Mouse (Mus musculus) NIH3T3 (cell line): Measurements from ENCODE around the gene Tmc5.

ENCODE experiments used
- DNase-seq: peaks from one replicate; pipeline ENCODE4 v3.0.0-alpha.2; 2012; ENCODE audit warnings: low read depth

Gene Tmc5

DNA sequence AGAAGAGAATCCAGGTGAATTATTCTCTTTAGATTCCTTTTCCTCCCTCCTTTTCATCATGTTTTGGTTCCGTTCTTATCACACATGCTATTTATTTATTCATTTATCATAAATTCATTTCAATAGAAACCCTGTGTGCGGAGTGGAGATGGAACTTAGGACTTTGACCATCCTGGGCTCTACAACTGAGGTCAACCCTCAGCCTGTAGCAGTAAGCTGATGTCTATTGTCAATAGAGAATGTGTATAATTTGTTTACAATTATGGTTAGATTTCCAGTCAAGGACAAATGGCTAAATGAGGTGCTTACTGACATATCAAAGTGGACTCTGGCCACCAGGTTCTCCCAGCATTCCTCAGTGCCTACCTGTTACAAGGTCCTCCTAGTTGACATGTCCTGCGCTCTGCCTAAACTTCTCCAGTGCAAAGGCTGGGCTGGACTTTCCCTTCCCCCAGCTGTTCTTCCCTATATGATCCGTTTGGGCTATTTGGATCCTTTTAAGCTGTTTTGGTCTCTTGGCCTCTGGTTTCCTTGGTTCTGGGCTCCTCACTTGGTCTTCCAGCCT lies 14.2 kb downstream of the Tmc5 start:
- no peak for DNase-seq

DNA sequence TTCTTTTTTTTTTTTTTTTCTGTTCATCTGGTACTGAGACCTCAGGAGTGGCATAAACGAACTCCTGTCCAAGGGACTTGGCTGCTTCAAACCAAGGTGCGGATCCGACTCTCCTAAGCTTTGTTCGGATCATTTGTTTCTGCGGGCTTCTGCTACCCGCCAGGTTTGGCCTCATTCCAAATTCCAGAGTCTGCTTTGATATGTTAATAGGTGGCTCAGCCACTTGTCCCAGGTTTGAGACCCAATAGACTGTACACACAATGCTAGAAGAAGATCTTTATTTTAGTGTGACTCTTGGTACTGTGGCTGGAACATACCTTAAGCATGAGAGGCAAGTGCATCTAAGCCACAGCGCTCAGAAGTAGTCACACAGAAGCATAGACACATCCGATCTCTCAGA lies 14.8 kb downstream of the Tmc5 start:
- no peak for DNase-seq

GRCm38 (mm10) chr7:118614076-118614475 lies 17.0 kb downstream of the Tmc5 start:
- no peak for DNase-seq

GRCm38 (mm10) chr7:118618104-118618503 lies 21.0 kb downstream of the Tmc5 start:
- DNase-seq: no peak

- no peak for DNase-seq
Measured at GRCm38 (mm10) chr7:118620243-118620906, 23.3 kb downstream of the Tmc5 start.

GRCm38 (mm10) chr7:118621094-118621493 lies 24.0 kb downstream of the Tmc5 start:
- no peak for DNase-seq

DNA sequence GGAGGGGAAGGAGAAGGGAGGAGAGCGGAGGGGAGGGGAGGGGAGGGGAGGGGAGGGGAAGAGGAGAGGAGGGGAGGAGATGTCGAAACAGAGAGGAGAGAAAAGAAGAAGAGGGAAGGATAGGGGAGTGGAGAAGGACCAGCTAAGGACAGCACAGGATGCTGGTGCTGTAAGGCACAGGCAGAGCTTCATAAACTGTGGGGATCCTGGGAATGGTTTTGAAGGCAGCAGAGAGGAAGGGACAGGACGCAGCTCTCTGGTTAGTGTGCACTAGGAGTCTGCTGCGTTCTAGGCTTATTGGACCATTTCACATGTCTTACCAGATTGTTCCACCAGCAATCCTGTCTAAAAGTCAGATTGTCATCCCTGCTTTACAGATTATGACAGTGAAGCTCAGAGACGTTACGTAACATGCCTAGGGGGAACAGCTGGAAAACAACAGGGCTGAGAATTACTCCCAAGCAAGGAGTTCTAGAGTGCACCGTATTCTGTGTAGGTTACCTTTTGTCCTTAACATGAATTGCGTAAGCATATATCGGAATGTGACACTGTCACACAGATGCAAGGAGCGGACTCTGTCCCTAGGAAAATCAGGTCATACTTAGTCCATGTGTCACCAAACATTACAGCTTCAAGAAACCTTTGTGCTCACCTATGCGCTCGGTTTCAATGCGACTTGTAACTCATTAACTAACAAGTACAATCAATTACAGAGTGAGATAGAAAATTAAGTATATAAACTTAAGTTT lies 30.6 kb downstream of the Tmc5 start:
- DNase-seq: no peak

DNA sequence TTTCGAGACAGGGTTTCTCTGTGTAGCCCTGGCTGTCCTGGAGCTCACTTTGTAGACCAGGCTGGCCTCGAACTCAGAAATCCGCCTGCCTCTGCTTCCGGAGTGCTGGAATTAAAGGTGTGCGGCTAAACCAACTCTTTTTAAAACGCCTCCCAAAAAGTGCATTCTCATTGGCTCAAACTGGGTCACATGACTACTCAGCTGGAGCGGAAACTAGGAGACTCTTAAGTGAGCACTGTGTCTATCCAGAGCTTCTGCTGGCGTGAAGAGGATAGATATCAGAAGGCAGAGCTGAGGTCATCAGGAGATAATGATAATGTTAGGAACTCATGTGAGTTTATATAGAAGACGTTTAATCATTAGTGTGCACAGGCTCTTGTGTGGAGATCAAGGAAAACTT lies 36.0 kb downstream of the Tmc5 start:
- no peak for DNase-seq

DNA sequence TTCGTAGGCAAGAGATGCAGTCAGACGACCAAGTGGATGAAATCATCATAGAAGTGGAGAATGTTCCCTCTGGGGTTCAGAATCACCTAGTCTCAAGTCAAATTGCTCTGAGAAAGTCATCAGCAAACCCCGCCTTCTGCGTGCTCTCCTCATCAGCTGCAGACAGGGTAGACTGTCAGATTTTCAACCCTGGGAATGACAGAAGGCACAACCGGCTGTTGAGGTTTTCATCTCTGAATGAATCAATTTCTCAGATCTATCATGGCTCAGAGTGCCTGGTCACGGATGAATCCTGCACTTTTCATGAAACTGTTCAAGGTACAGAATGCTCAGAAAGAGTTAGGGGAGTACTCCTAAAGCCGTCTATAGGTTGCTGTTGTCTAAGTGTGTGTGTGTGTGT lies 36.9 kb downstream of the Tmc5 start:
- DNase-seq: no peak

GRCm38 (mm10) chr7:118637466-118637865 lies 40.4 kb downstream of the Tmc5 start:
- no peak for DNase-seq

DNA sequence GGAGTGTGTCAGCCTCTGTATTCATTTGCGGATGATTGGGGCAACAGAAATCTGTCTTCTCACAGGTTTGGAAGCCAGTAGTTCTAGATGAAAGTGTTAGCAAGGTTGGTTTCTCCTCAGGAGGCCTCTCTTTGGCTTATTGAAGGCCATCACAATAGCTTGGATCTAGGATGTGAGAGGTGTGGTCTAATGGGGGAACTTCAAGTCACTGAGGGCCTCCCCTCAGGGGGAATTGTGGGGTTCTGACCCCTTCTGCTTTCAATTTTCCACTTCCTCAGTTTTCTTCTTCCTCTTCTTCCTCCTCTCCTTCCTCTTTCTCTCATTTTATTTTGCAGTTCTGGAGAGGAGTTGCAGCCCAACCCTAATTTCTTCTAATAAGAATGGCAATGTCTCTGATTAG lies 49.1 kb downstream of the Tmc5 start:
- no peak for DNase-seq

GRCm38 (mm10) chr7:118649328-118649727 lies 52.2 kb downstream of the Tmc5 start:
- no peak for DNase-seq

DNA sequence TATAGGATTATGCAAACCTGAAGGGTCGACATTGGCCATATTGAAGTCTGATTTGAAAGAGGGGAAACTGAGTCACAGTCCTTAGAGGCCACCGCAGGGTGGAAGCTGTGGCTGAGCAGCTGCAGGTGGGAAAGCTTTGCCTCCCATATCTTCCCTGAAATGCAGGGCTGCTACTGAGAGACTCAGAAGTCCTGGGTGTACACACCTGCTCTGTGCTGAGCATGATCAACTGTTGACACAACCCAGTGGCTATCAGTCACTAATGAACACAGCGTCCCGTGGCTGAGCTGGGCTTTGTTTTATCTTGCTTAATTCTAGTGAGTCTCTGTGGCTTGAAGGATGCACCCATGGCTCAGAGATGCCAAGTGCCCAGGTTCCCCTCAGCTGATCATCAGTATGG lies 53.0 kb downstream of the Tmc5 start:
- DNase-seq: no peak

GRCm38 (mm10) chr7:118650891-118651290 lies 53.8 kb downstream of the Tmc5 start:
- DNase-seq: peak; percentile 13

DNA sequence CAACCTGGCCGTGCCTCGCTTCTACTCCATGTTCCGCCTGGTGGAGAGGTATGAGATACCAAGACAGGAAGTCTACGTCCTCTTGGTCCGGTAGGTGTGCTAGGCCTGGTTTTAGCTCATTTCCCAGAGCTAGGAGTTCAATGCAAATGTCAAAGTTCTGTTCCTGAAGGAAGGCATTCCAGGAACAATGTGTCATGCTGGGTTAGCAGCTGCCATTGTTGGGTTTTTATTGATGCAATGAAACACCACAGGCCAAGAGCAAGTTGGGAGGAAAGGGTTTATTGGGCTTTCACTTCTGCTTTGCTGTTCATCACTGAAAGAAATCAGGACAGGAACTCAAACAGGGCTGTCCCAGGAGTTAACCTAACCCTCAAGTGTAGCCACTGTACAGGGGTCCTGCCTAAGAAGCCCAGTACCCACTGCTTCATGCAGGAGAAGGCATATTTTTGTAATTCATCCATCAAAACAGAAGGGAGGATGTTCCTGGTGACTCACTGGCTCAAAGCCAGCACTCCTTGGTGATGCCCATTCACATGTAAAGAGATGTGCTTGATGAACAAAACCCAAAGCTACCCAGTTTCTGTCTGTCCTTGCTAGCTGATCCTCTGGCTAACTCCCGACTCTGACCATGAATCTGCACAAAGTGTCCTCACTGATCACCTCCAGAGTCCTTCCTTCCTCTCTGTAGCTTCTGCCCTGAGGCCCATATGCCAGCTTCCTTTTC lies 55.6 kb downstream of the Tmc5 start:
- no peak for DNase-seq

DNA sequence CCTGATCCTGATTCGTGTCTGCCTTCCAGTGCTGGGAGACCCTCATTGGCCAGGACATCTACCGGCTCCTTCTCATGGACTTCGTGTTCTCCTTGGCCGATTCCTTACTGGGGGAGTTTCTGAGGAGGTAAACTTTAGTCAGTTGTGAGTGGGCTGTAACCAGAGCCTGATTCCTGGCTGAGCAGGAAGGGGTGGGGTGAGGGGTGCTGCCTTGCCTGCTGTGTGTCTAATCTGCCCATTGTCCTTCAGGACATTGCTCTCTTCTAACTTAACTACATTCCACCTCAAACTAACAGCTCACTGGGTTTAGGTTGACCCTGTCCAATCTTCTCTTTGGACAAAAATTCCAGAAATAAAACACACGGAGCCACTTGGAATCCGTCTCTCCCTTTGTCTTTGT lies 59.6 kb downstream of the Tmc5 start:
- no peak for DNase-seq

DNA sequence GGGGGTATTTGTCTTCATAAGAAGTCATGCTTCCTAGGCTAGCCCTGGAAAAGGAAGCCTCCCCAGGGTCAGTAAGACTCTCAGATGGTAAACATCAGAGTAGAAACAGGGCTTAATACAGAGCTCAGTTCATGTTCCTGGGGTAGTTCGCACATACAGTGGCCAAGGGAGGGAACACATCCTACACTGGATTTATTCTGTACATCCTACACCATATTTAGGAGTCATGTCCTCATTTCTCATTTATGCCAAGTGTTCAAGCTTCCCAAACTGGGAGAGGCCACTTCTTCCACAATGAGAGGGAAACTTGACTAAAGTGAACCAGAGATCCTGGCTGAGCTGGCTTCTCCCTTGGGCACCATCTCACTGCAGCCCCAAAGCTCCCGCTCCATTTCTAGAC lies 70.7 kb downstream of the Tmc5 start:
- no peak for DNase-seq

DNA sequence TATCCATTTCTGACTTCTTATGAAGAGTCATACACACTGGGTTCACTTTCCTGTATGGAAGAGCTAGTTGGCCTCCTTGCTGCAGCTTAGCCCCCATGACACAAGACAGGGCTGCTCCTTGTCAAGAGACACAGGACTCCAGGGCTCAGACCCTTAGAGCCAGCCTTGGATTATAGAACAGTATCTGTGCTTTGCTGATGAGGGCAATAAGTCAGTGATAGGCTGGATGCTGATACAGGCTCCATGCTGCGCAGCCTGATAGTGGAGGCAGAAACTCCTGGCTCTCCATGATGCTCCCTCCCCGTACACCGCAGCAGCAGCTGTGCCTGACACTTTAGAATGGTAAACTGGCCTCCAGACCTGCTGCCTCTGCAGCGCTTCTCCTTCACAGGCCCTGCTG lies 73.0 kb downstream of the Tmc5 start:
- no peak for DNase-seq

DNA sequence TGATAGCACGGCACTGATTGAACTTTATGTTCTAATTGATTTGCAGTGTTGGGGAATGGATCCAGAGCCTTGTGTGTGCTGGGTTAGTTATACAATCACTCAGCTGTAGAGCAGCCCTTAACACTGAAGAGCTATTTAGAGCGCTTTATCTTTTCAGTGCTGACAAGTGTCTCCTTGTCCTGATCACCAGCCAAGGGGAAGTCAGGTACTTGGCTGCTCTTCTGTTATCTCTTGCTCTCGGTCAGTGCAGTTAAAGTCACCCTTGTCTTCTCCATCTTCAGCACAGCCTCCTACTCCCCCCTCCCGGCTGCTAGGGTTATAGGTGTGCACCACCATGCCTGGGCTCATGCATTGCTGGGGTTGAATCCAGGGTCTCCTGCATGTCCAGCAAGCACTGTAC lies 79.7 kb downstream of the Tmc5 start:
- no peak for DNase-seq

DNA sequence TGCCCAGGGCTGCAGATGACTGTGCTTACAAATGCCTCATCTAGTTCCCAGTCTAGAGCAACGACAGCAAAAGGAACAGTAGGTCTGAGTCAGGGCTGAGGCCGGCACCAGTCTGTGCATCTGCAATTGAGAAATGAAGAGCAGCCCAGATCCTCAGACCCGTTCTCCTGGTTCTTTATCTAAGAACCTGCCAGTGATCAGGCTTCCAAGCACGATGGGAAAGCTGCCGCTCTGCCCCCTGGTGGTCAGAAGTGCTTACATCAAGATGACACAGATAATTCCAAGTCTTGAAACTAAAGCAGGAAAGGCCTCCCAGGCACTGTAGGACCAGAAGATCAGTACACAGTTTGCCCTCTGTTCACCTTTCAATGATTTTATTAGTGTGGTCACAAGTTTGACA lies 91.1 kb downstream of the Tmc5 start:
- DNase-seq: peak; percentile 86

GRCm38 (mm10) chr7:118689088-118689487 lies 92.0 kb downstream of the Tmc5 start:
- no peak for DNase-seq

DNA sequence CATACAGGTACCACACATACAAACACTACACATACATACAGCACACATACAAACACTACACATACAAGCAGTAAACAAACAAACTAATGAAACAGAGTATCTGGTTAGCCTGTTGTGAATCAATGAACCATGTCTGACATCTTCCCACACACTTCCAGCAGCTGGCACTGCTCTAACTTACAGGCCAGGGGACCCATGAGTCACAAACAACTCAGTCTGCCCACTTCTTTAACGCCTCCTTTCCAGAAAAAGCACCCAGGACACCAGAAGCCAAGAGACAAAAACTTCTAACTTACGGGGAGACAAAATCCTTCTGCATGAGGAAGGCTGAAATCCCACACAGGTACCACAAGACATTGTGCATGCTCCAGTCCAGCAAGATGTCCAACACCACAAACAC lies 94.2 kb downstream of the Tmc5 start:
- no peak for DNase-seq

DNA sequence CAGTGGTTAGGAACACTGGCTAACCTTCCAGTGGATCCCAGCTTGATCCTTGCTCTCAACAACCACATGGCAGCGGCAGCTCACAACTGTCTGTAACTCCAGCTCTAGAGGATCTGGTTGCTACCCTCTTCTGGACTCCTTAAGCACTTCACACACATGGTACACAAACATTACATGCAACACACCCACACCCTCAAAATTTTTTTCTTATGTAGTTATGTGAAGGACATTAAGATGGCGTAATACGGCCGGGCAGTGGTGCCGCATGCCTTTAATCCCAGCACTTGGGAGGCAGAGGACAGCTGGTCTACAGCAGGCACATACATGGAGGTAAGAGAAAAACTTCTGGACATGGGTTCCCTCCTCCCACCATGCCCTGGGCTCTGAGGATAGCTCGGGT lies 99.0 kb downstream of the Tmc5 start:
- no peak for DNase-seq
